In the genomic region with DNA sequence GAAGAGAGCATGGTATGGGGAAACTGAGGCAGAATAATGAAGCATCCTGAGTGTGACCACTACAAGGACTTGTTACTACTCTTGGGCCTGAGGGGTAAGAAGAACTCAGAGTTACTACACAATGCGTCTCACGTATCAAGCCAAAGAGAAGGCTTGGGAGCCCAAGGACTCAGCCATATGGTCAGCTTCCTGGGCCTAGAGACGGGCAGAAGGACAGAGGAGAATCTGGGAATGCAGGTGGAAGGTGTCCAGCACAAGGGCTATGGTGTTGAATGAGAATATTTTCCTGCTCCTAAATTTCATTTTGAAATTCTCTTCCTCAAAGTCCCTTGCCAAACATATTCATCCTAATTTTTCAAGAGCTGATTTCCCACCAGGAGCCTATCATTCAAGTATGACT, we compare ENCODE assay signal across 12 mouse cellular contexts.
"Had no signal": no experiment of that assay in that cellular context is flagged by ENCODE, and none has a peak within 500 bp of the region (broad histone marks: within the 10 kb centered on the region; RNA-seq: fewer than 3 reads in every experiment).

No protein-coding gene starts in this region.

- DNase-seq: kidney, adult 9 months; kidney, postnatal 14 days; kidney, postnatal 4 days; layer of hippocampus, adult 9-11 months; liver, embryonic 13.5 days; lung, adult 2 months; lung, postnatal 14 days; lung, postnatal 4 days; retina, postnatal 1 day; right cerebral cortex, postnatal 4 days; spleen, adult 18-20 months; thymus, postnatal 25 days had no signal
